Mouse (Mus musculus) erythroblast, embryonic 14.5 days (primary cell): ENCODE results near the gene Magi2.

Source experiments
- GATA1 ChIP-seq: IDR thresholded peaks from 2 replicates; pipeline ENCODE4 v1.6.1; 2012; ENCODE audit warnings: low read length, inconsistent platforms, mixed read lengths
- TAL1 ChIP-seq: IDR thresholded peaks from 3 replicates; pipeline ENCODE4 v1.6.1; 2012; ENCODE audit warnings: low read length, inconsistent platforms, mixed read lengths

- no peak for TF ChIP-seq TAL1
- no peak for TF ChIP-seq GATA1
These were observed 40.7 kb upstream of the Magi2 start for GRCm38 (mm10) chr5:19186175-19186574.
